Mouse (Mus musculus) testis, adult 2 months (tissue): ENCODE measurements around the gene Reep6.

Experiments
- CTCF ChIP-seq: fragments of 200-500 bp; IDR thresholded peaks from 2 replicates; pipeline ENCODE4 v1.5.1; 2012; ENCODE audit warnings: low read depth, mild to moderate bottlenecking, inconsistent platforms, low read length, moderate library complexity; ENCODE audit not compliant: control insufficient read depth, insufficient read depth, insufficient replicate concordance
- POLR2A ChIP-seq: fragments of 200-500 bp; IDR thresholded peaks from 2 replicates; pipeline ENCODE4 v1.6.1; 2012; ENCODE audit warnings: low read depth, mild to moderate bottlenecking, inconsistent platforms, low read length, moderate library complexity; ENCODE audit not compliant: control insufficient read depth

DNA sequence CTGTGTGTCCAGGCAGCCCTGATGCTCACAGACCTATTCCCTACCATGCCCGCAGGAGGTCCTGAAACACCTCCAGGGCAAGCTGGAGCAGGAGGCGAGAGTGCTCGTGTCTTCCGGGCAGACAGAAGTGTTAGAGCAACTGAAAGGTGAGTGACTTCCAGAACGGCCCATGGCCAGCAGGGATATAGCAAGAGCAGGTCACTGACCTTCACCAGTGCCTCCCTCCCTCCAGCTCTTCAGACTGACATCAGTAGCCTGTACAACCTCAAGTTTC is 27.7 kb upstream of the Reep6 start:
- TF ChIP-seq CTCF (no peak), POLR2A (no peak)
